Mouse (Mus musculus): ENCODE results near the gene Rps6ka4.

Gene Rps6ka4

DNA sequence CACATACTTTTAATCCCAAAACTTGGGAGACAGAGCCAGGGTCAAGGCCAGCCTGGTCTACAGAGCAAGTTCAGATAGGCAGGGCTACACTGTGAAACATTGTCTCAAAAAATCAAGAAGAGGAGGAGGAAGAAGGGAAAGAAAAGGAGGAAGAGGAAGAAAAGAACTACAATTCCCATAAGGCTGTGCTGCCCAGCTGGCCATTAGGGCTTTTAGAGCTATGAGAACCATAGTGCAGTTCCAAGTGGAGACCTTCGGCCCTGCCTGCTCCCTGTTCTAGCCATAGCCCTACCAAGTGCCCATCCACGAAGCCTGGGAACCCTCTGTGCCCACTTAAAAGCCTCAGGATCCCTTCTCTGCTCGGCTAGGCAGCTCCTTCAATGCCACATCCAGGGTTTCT lies 11.1 kb upstream of the Rps6ka4 start:
- no peak for DNase-seq (ENCODE audit: low spot score)

DNA sequence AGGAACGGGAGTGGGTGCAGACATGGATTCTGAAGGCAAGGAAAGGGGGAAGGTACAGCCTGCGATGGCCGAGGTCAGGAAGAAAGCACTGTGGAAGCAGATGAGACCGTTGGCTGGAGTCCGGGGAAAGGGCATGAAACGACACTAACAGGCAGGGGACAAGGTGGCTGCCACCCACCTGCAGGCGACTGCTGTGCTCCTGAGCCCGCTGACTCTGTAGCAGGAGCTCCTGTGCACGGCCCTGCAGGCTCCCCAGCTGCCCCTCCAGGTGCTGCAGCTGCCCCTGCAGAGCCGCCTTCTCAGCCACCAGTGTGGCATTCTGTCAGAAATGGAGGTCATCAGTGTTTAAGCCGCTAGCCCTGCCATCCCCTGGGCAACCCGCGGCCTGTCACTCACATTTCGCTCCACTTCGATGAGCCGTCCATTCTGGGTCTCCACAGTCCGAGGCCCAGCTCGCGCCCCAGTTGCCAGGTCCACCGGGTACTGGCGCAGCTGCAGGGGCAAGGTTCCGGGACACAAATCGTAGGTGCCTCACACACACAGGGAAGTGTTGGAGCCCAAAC lies 9.2 kb upstream of the Rps6ka4 start:
- no peak for DNase-seq (ENCODE audit: low spot score)

DNA sequence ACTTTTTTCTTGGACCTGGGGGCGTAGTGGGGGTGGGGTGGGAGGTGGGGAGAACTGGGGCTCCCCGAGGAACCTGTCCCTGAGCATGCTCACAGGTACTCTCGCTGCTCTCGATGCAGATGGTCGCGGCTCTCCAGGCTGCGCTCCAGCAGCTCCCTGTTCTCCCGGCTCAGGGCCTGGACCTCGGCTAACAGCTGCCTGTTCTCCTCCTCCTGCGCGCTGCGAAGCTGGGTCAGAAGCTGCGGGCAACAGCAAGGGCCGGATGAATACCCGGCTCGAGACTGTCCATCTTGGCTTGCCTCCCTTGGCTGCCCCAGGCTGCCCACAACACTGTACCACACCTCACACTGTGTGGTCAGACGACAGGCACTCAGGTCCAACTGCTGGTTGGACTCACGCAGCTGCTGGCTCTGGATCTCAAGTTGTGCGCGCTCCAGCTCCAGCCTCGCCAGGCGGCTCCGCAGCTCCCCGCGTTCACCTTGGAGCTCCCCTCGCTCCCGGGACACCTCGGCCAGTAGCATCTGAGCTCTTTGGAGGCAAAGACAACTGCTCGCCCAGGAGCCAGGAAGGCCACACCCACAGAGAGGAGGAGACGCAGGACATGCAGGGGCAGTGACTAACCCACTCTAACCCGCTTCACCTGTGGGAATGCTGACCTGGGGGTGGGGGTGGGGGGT lies 7.5 kb upstream of the Rps6ka4 start:
- no peak for DNase-seq (ENCODE audit: low spot score)

DNA sequence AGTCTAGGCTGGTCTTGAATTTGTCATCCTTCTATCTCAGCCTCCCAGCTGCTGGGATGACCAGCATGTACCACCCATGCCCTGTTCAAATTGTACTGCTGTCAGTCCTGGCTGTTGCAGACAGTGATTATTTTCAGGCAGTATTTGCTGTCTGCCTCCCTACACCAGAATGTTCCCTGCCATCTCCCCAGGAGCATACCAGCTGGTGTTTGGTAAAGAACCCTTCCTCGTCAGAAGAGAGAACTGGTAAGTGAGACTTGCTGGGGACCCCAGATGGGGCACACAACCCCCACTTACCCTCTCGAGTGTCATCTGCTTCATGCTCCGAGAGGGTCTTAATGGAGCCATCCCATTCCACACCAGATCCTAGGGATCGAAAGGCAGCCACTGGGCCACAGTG lies 5.6 kb upstream of the Rps6ka4 start:
- no peak for DNase-seq (ENCODE audit: low spot score)

DNA sequence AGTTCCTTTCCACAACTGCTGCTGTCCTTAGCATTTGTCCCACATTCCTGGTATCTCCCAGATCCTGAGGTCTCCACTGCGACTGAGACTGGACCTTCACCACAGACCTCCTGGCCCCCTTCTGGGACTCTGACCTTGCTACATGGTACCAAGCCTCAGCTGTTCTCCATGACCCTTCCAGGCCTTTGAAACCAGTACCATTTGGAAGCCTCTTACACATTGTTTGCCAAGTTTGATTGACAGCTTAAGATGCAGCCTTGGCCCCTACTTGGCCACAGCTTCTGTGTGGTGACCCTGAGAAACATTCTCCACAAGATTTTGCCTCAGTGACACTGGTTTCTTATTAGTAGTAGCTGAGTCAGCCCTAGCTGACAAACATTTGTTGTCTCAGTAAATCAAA lies 1.9 kb upstream of the Rps6ka4 start:
- no peak for DNase-seq (ENCODE audit: low spot score)

DNA sequence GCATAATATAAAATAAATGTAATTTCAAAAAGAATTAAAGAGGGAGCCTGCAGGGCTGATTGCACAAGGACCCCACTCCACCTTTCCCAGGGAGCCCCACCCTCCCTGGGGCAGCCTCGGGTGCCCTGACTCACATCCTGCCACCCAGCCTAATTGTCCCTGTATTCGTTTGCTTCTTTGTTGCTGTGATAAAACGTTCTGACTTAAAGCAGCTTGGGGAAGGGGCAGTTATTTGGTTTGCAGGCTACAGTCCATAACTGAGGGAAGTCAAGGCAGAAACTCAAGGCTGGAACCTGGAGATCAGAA lies 809 bp upstream of the Rps6ka4 start:
- DNase-seq (ENCODE audit: low spot score): no peak

DNA sequence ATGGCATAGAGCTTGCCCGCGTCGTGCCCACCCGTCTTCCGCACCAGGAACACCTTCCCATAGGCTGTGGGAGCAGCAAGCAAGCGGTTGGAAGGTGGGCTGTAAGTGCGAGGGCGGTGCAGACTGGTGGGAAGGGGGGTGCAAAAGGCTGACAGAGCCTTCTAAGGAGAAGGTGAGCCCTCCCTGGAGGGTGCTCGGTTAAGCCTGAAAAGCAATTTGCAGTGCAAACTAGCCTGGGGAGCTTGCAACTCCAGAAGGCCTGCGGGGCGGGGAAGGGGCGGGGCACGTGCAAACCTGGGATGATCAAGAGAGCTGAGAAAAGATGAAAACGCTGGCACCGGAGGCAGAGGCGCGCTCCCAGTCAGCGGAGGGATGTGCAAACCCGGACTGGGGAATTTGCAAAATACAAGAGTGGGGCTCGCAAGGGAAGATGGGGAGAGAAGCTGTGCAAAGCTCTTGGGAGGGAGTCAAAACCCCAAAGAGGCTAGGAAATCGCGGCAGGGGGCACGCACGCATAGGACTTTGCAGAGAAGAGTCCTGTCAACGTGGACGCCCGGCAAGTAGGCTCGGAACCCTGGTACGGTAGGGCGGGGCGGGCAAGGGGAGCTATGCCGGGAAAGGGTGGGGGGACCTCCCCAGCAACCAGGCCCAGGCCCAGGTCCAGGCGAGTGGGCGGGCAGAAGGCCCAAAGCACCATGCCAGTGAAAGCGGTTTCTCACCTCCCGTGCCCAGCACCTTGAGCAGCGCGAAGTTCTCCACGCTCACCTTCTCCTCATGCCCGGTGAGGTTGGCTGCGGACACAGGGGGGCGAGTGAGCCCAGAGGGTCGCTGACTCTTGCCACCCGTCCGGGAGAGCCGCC lies 591 bp downstream of the Rps6ka4 start:
- peak; percentile 63 for DNase-seq (ENCODE audit: low spot score)

DNA sequence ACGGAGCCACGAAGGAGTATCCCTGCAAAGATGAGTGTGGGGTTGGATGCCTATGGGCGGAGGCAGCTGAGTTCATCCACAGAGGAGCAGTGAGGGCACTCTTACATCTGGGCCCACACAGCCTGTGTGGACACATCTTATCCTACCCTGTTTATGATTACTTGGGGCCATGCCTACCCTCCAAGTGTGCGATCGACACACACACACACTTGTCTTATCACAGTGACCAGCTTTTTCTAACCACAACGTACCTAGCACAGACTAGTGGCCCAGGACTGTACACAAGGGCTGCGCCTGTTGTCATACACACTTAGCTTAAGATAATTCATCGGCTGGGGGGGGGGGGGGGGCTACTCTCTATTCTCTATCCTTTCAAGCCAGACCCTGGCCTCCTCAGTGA lies 8.1 kb downstream of the Rps6ka4 start:
- DNase-seq (ENCODE audit: low spot score): no peak

DNA sequence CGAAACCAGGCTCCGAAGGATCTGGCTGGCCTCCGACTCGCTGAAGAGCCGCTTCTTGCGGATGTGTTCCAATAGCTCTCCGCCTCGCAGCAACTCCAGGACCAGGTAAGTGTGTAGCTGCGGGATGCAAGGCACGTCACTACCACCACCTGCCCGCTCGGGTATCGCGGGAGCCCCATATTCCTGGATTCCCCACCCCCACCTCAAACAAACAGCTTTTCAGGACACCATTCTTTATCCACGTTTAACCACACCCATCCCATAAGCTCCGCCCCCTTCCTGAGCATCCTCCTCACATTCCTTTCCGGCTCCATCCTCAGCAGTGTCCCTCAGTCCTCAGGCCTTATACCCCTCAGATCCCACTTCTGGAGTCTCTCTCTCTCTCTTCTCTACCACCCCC lies 9.1 kb downstream of the Rps6ka4 start:
- no peak for DNase-seq (ENCODE audit: low spot score)

DNA sequence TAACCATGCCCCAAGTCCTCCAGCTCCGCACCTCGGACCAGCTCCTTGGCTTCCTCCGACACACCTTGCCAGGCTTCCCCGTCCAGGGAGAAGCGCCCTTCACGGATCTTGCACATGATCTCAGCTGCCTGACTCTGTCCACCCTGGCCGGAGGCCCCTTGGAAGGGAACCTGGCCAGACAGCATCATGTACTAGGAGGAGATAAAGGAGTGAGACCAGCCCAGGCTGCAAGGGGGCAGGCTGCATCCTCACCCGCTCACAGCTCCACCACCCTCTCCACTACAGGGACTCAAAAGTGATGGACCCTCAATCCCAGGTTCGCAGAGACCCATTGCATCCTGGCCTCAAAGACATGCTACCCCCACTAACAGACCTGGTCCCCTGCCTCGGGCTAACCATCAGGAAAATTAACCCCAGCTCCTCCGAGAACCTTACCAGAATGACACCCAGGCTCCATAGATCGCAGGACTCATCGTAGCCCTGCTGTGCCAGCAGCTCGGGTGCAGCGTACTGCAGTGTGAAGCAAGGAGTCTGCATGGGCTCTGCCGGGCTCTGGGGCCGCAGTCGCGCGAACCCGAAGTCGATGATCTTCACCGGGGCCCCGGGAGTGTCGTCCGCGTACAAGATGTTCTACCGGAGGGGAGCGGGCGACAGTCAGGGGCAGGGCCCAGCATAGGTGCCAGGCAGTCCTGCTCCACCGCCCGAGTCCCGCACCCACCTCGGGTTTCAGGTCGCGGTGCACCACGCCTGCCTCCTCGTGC lies 9.7 kb downstream of the Rps6ka4 start:
- DNase-seq (ENCODE audit: low spot score): no peak

DNA sequence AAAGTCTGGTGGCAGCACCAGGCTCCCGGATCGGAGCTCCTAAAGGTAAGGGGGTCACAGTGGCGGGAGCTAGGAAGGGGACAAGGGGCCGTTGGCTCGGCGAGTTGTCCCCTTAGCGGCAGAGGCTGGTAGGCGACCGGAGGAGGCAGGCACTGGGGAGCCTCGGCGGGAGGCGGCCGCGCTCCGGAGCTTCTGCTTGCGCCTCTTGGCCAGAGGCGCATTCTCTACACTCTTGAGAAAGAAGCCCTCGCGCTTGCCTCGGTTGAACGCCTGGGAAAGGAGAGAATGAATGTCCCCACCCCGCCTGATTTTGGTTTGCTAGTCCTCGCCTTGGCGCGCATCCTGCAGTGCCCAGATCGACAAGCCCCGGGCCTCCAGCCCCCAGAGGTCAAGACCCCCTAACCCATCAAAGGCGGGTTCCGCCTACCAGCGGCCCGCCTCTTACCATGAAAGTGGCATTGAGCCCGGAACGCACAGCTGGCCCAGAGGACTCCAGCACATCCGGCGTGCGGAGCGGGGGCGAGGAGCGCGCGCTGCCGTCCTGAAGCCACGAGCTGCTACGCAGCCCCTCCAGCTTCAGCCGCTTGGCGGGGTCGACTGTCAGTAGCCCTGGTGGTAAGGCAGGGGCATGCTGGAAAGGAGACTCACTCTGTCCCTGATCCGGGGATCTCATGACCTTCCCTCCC lies 10.4 kb downstream of the Rps6ka4 start:
- no peak for DNase-seq (ENCODE audit: low spot score)

DNA sequence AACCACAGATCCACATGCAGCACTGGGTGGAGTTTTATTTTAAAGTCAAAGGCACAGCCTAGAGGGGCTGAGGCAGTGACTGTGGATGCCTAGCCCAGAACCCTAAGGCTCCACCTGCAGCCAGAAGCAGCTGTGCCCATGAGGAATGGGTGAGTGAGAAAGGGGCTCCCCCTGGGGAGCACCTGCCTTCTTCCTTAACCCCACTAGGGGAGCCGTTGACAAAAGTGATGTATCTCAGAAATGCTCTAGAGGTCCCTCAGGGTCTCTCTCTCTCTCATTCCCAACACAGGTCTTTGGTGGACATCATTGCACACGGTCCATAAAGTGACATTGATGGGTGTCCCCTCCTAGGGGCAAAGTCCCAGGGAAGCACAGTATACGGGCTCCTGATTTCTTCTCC lies 11.4 kb downstream of the Rps6ka4 start:
- DNase-seq (ENCODE audit: low spot score): no peak

DNA sequence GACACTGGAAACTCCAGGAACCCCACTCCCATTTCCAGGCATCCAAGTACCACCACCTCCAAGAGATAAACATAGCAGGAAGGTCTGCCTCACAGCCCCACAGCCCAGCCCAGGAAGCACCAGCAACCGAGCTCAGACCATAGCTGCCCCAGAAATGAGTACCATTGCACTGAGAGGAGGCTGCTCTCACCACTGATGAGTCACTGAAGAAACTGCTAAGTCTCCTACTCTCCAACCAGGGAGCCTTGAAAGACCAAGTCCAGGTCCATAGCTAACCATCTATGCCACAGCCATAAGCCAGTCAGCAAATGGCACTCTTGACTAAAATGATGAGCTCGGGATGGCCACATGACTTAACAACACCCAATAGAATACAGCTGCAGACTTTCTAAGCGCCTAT lies 13.8 kb downstream of the Rps6ka4 start:
- no peak for DNase-seq (ENCODE audit: low spot score)

DNA sequence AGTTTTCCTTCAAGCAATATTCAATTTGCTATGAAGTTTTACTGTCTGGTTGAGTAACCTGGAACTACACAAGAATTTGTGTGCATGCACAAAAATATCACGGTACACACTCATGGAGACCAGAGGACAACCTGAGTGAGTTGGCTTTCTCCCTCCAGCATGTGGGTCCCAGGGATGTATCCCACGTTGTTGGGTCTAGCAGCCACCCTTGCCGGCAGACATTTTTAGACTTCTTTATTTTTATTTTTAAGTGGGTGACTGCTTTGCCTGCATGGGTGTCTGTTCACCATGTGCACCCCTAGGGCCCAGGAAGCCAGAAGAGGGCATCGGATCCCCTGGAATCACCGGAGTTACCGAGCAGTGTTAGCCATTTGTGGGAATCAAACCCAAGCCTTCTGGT lies 15.1 kb downstream of the Rps6ka4 start:
- DNase-seq (ENCODE audit: low spot score): no peak

DNA sequence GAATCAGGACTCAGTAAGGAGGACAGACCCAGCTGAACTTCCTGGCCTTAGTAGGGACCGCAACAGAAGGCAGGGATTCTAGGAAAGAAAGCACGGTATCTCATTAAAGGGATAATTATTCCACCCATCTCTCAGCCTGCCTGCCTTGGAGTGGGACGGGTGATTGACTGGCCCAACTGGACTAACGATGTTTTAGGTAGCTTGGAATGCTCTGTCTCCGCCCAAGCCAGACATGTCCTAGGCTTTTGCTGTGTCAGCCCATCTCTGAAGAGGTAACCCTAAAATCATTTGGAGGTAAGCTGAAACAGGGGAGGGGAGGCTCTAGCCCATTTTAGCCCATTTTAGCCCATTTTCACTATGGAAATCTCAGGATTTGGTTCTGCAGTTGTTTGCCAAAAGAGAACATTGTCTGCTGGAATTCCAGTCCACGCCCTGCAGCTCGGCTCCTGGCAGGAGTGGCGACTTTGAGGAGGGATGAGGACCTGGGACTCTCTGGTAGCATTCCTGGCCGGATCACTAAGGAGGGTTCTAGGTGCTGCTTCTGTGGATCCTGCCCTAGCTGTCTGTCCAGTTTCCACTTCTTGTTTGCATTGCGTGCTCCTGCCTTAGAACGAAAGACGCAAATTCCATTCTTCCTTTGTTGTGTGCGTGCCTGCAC lies 19.8 kb downstream of the Rps6ka4 start:
- no peak for DNase-seq (ENCODE audit: low spot score)

DNA sequence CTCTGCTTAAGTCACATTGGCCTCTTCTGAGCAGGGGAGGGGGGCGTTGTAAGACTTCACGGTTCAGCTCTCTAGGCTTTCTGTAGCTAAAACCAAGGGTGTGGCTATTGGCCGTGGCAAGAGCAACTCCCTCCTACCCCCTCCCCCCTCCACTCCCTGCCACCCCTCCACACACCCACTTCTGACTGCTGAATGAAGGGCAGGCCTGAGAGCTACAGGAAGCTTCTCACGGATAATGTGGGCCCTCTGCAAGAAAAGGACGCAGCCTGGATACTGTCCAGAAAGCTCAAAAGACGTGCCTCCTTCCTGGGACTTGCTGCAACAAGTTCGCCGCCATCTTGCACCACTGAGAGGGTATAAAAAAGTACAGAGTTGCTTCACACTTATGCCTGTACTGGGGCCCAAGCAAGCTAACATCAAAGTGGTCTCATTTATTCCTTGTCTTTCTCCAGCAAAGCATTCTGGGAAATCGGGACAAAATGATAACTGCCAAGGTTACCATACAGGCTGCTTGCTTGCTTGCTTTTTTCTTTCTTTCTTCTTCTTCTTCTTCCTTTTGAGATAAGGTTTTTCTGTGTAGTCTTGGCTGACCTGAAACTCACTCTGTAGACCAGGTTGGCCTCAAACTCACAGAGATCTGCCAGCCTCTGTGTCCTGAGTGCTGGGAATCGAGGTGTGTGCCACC lies 21.2 kb downstream of the Rps6ka4 start:
- DNase-seq (ENCODE audit: low spot score): no peak

DNA sequence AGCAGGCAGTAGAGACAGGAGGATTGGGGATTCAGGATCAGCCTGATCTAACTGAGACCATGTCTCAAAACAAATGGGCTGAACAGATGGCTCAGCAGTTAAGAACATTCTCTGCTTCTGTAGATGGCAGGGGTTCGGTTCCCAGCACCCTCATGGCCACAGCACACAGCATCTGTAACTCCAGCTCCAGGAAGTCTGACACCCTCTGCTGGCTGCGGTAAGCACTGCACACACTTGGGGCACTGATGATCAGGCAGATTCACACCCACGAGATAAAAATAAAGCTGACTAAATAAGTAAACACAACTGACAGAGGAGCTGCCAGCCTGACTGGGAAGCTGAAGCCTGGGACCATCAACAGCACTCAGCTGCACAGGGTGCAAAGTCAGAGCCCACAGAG lies 25.5 kb downstream of the Rps6ka4 start:
- no peak for DNase-seq (ENCODE audit: low spot score)

DNA sequence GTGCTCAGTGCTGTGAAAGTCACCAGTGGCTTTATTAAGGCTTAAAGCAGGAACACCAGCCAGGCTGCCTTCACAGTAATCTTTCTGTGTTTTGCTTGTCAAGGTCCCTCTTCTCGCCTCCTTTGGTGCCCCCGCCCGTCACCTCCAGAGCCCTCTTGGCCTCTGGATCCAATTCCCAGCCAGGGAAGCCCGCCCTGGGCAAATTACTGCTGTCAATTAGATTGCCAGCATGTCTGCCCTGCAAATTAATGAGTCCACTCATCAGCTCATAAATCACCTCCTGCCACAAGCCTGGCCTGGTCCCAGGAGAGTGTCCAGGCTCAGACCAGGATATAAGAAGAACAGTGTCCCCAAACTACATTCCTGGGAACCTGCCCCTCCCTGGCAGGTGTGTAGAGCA lies 26.1 kb downstream of the Rps6ka4 start:
- no peak for DNase-seq (ENCODE audit: low spot score)
